Mouse (Mus musculus): Measurements from ENCODE around the gene Gm11985. TPM values are rescaled to one million over a fixed set of nuclear protein-coding genes. Genes with fewer than 3 reads are reported as not detected.
A peak's percentile ranks its signal among the peaks of the same experiment; 100 is the strongest.

Gm11985 gene
- total RNA-seq, 2 experiments from 2014 or later: not detected

- intact Hi-C loops (cut with DNase I): no loop called here
- peak; percentile 63 to 74 for DNase-seq (ENCODE audit: low spot score in 2 of 2)
Observed at GRCm38 (mm10) chr11:7134319-7134718, 54.0 kb downstream of the Gm11985 start.

GRCm38 (mm10) chr11:7133736-7134135 lies 54.6 kb downstream of the Gm11985 start:
- intact Hi-C loops (cut with DNase I): no loop called here
- no peak for DNase-seq (ENCODE audit: low spot score in 2 of 2)

Other genes starting within 250 kb of the Gm11985 start
- 100 to 1,000 TPM; 264 to 305 TPM for gene Adcy1, start 125.1 kb downstream of the Gm11985 start, total RNA-seq (2021)
- gene Igfbp1, start 9.2 kb upstream of the Gm11985 start, total RNA-seq (2021): not detected
- 10 to 100 TPM in 1 of 2 experiments, 1 to 10 TPM in 1; 8.5 to 12.3 TPM for gene Igfbp3, start 25.4 kb upstream of the Gm11985 start, total RNA-seq (2021)